Mouse (Mus musculus) spleen, adult 2 months (tissue): ENCODE data around the gene Rsf1. TPM values are rescaled to one million over a fixed set of nuclear protein-coding genes. Genes with fewer than 3 reads are reported as not detected.

Experiments used
- DNase-seq, 2 experiments: peaks; one replicate each; pipeline versions ENCODE4 v3.0.0 to v3.0.0-alpha.2; 2012 to 2021; ENCODE audit warnings: low spot score in 2 of 2, low read depth in 1 of 2
- H3K27ac ChIP-seq: fragments of 200-500 bp; 2 replicates; pipeline ENCODE4 v1.5.1; 2012; ENCODE audit warnings: low read length, inconsistent platforms; ENCODE audit not compliant: insufficient read depth
- H3K27me3 ChIP-seq: fragments of 200-500 bp; 2 replicates; pipeline ENCODE4 v1.6.1; 2012; ENCODE audit warnings: mild to moderate bottlenecking, moderate library complexity, low read length, inconsistent platforms; ENCODE audit not compliant: control insufficient read depth, insufficient read depth
- H3K36me3 ChIP-seq: fragments of 200-500 bp; 2 replicates; pipeline ENCODE4 v1.6.1; 2012; ENCODE audit warnings: mild to moderate bottlenecking, low read length, inconsistent platforms; ENCODE audit not compliant: control insufficient read depth, insufficient read depth
- H3K4me1 ChIP-seq: fragments of 200-500 bp; 2 replicates; pipeline ENCODE4 v1.6.1; 2011; ENCODE audit warnings: inconsistent platforms; ENCODE audit not compliant: control insufficient read depth, insufficient read depth, insufficient read length
- H3K4me3 ChIP-seq: fragments of 200-500 bp; 2 replicates; pipeline ENCODE4 v1.5.1; 2011; ENCODE audit warnings: mild to moderate bottlenecking, inconsistent platforms; ENCODE audit not compliant: insufficient read depth, insufficient read length; ENCODE audit errors: extremely low read depth
- CTCF ChIP-seq: fragments of 200-500 bp; IDR thresholded peaks from 2 replicates; pipeline ENCODE4 v1.5.1; 2011; ENCODE audit warnings: mild to moderate bottlenecking, inconsistent platforms; ENCODE audit not compliant: insufficient read depth, insufficient read length, insufficient replicate concordance; ENCODE audit errors: extremely low read depth
- POLR2A ChIP-seq: fragments of 200-500 bp; IDR thresholded peaks from 2 replicates; pipeline ENCODE4 v1.6.1; 2011; ENCODE audit warnings: low read depth, low read length, inconsistent platforms
- WGBS: fragments of 180-500 bp; shearing (Covaris S2); methylation state at CpG from one replicate; pipeline ENCODE4 v1.1.7; 2018; 5-methylcytosine and 5-hydroxymethylcytosine counted together
- polyA plus RNA-seq: library from polyadenylated mRNA; depleted of rRNA; stranded (reverse); fragments of >200 nt; gene quantifications from 2 replicates; pipeline ENCODE4 v1.2.3, GENCODE M21; 2012

Rsf1 gene
- polyA plus RNA-seq, 1 experiment, result 1.8 TPM

GRCm38 (mm10) chr7:97701106-97701505, 121.4 kb downstream of the Rsf1 start:
- H3K27ac ChIP-seq, result no peak overlapping the region
- no peak for DNase-seq
- no peak overlapping the region for H3K4me3 ChIP-seq
- no peak for TF ChIP-seq POLR2A
- TF ChIP-seq CTCF, result no peak
- H3K27me3 ChIP-seq, result no peaks in the 10 kb centered on the region
- peaks cover 3% of the 10 kb centered on the region; the same call in 1 of the 2 replicates for H3K36me3 ChIP-seq
- 84% methylated on average over 6 of the region's 6 CpGs for WGBS
- H3K4me1 ChIP-seq, result peaks cover under 1% of the 10 kb centered on the region; the same call in 1 of the 2 replicates

GRCm38 (mm10) chr7:97707123-97707522, 127.4 kb downstream of the Rsf1 start:
- WGBS, result 87% methylated on average over 4 of the region's 4 CpGs
- DNase-seq, result no peak
- Histone ChIP-seq H3K36me3 (peaks cover 7% of the 10 kb centered on the region; the same call in 1 of the 2 replicates), H3K4me3 (no peak overlapping the region), H3K27me3 (no peaks in the 10 kb centered on the region), H3K4me1 (no peaks in the 10 kb centered on the region), H3K27ac (no peak overlapping the region)
- TF ChIP-seq CTCF (no peak), POLR2A (no peak)

- Histone ChIP-seq H3K4me3 (no peak overlapping the region), H3K27ac (no peak overlapping the region), H3K27me3 (no peaks in the 10 kb centered on the region), H3K36me3 (peaks cover 10% of the 10 kb centered on the region; the same call in 1 of the 2 replicates), H3K4me1 (no peaks in the 10 kb centered on the region)
- TF ChIP-seq POLR2A (no peak), CTCF (no peak)
- WGBS, result 90% methylated on average over 5 of the region's 5 CpGs
- no peak for DNase-seq
Measured at GRCm38 (mm10) chr7:97707809-97708208, 128.1 kb downstream of the Rsf1 start.

GRCm38 (mm10) chr7:97709204-97709603, 129.5 kb downstream of the Rsf1 start:
- H3K4me3 ChIP-seq, result no peak overlapping the region
- WGBS, result 71% methylated on average over 3 of the region's 3 CpGs

GRCm38 (mm10) chr7:97714651-97715050, 135.0 kb downstream of the Rsf1 start:
- Histone ChIP-seq H3K36me3 (peaks cover 36% of the 10 kb centered on the region), H3K4me1 (no peaks in the 10 kb centered on the region), H3K27me3 (no peaks in the 10 kb centered on the region), H3K27ac (no peak overlapping the region), H3K4me3 (no peak overlapping the region)
- no peak for TF ChIP-seq POLR2A
- no peak for TF ChIP-seq CTCF
- 98% methylated on average over 5 of the region's 5 CpGs for WGBS
- DNase-seq, result no peak

More at GRCm38 (mm10) chr7:97709204-97709603, 129.5 kb downstream of the Rsf1 start:
- Histone ChIP-seq H3K4me1 (no peaks in the 10 kb centered on the region), H3K36me3 (peaks cover 16% of the 10 kb centered on the region; the same call in 1 of the 2 replicates), H3K27ac (no peak overlapping the region), H3K27me3 (no peaks in the 10 kb centered on the region)
- TF ChIP-seq POLR2A (no peak), CTCF (no peak)
- no peak for DNase-seq

GRCm38 (mm10) chr7:97717326-97717725, 137.6 kb downstream of the Rsf1 start:
- Histone ChIP-seq H3K27ac (no peak overlapping the region), H3K4me1 (no peaks in the 10 kb centered on the region), H3K4me3 (no peak overlapping the region), H3K36me3 (peaks cover 36% of the 10 kb centered on the region), H3K27me3 (no peaks in the 10 kb centered on the region)
- 92% methylated on average over 1 of the region's 1 CpGs for WGBS
- DNase-seq, result no peak
- TF ChIP-seq POLR2A (no peak), CTCF (no peak)

- Histone ChIP-seq H3K4me3 (no peak overlapping the region), H3K27ac (no peak overlapping the region), H3K4me1 (no peaks in the 10 kb centered on the region), H3K27me3 (no peaks in the 10 kb centered on the region), H3K36me3 (peaks cover 28% of the 10 kb centered on the region)
- TF ChIP-seq CTCF (no peak), POLR2A (no peak)
- WGBS, result 87% methylated on average over 5 of the region's 5 CpGs
- DNase-seq, result no peak
Measured at GRCm38 (mm10) chr7:97719078-97719477, 139.4 kb downstream of the Rsf1 start.
